Mouse (Mus musculus) erythroblast, adult 5-6 weeks (primary cell): Measurements from ENCODE around the gene Twf1. TPM values are rescaled to one million over a fixed set of nuclear protein-coding genes. Genes with fewer than 3 reads are reported as not detected.

Experiments used
- ATAC-seq: replicated peaks from 2 replicates; pipeline ENCODE4 v1.8.0; 2016; ENCODE audit warnings: moderate number of reproducible peaks, mild to moderate bottlenecking, moderate TSS enrichment, inconsistent platforms; ENCODE audit not compliant: poor library complexity, low FRiP score, severe bottlenecking
- total RNA-seq, 2 experiments: library from RNA; stranded (forward) in 1 of 2; stranded (reverse) in 1 of 2; fragments of 150-400 nt in 1 of 2; fragments of 200-764, 138-1000 nt in 1 of 2; gene quantifications; 2 replicates each; pipeline versions ENCODE4 v1.2.3 to v1.2.4; 2015 to 2017; ENCODE audit warnings: low replicate concordance in 2 of 2

Gene Twf1
- total RNA-seq (2015; ENCODE audit: low replicate concordance): 11.5 and 19.4 TPM in 2 replicates
- total RNA-seq (2017; ENCODE audit: low replicate concordance): 9.2 and 9.9 TPM in 2 replicates

- peak; percentile 100 for ATAC-seq
These were observed at the start of gene Twf1 for GRCm38 (mm10) chr15:94589219-94590075. TSS of gene Twf1 (minus strand) at chr15:94589889.

DNA sequence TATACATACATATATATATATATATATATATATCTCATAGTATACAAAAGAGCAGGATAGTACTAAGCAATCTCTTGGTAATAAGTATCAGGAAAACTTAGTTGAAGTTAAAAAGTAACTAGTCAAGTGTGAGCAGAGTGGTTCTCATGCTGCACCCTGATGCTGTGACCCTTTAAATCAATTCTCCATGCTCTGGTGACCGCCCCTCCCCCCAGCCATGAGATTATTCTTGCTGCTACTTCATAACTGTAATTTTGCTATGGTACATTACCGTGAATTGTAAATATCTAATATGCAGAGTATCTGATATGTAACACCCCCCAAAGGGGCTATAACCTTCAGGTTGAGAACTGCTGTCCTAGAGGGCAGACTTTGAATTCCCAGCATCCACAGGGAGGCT, 49.4 kb upstream of the Twf1 start:
- ATAC-seq: no peak

DNA sequence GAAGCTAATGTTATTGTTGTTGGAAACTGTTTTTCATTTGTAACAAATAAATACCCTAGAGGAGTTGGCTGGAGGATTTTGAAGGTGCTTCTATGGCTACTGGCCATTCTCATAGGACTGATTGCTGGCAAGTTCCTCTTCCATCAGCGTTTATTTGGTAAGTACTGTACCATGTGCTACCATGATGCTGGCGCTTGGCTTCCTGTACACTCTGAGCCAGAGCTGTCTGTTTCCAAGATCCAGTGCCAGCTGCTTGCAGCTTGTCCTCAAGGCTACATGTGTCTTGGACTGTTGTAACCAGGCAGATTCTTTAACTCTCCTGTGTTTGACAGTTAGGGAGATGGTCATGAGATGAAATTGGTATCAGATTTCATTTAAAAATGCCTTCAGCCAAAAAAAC, 48.5 kb upstream of the Twf1 start:
- no peak for ATAC-seq

DNA sequence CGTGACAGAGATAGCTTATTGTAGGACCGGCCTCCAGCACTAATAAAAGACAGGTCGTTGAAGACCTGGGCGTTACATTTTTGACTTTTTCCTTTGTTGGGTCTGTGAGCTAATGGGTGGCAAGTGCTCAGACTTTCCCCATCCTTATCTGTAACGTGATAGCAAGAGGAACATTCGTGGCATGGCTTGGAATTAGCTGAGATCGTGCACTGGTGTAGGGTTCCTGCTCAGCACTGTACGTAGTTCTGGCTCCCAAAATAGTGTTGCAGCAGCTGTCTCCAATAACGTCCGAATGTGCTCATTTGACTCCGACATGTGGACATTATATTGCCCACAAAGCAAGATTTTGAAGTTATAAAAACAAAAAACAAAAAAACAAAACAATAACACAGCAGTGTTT, 44.8 kb upstream of the Twf1 start:
- ATAC-seq: no peak

GRCm38 (mm10) chr15:94630553-94630952, 40.9 kb upstream of the Twf1 start:
- no peak for ATAC-seq

DNA sequence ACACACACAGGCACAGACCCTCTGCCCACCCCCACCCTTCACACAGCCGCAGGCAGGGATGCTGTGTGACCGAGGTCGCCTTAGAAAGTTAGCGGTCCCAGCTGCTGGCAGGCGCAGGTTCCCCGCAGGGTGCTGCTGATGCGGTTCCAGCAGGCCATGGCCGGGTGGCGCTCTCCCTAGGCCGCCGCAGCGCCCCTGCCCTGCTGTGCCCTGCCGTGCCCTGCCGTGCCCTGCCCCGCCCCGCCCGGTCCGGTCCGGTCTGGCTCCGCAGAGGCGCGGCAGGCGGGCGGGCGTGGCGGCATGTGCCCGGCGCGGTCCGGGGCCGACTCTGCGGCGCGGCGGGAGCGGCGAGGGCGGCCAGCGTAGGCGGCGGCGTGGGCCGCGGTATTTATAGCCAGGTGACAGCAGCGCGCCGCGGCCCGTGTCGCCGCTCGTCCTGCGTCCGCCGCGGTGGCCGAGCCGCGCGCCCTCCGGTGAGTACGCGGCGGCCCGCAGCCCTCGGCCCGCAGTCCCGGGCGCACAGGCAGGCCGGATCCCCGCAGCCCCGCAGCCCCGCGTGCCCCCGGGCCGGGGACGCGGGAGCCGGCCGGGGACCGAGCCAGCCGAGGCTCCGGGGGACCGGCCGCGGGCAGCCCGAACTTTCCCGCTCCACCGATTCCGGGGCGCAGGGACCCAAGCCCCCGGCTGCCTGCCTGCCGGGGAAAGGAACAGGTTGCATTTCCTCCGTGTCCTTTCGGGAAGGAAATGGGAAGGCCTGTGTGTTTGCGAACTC, 39.3 kb upstream of the Twf1 start, which contains the start of gene Tmem117:
Gene Tmem117 (plus strand): TSS at position 403 of the 772 bp plus-strand sequence.
- ATAC-seq: no peak

- no peak for ATAC-seq
These were observed 38.8 kb upstream of the Twf1 start for GRCm38 (mm10) chr15:94628463-94628829.

DNA sequence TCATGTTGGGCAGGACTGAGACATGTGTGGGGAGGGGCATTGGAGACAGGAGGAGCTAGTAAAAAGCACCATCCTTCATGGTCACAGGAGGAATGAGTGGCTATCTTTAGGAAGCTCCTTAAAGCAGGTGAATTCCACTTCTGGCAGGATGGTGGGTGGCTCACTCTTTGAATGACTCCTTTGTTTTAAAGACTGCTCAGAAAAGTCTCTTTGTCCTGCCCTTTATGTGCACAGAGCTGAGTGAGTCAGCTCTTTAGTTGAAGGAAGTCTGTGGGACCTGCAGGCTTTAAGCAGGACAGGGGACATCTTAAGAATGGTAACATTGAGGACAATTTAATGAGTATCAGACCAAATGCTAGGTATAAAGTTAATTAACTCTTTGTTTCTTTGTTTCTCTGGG, 31.2 kb upstream of the Twf1 start:
- ATAC-seq: no peak

DNA sequence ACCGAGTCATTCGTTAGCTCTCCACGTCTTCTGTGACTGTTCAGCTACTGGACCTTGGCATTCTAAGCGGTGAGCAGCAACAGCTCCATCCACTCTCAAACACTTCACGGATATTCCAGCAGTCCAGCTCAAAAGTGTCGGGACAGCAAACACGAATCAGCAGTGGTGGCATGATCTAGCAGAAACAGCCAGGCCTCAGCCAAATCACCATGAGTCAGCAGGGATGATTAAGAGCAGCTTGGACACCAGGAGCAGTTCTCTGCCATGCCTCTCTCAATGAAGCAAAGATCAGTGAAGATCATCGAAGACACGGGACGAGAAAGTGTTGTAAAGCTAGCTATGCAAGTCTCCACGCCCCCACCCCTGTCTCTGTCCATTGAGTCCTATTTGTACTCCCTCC, 26.3 kb upstream of the Twf1 start:
- no peak for ATAC-seq

DNA sequence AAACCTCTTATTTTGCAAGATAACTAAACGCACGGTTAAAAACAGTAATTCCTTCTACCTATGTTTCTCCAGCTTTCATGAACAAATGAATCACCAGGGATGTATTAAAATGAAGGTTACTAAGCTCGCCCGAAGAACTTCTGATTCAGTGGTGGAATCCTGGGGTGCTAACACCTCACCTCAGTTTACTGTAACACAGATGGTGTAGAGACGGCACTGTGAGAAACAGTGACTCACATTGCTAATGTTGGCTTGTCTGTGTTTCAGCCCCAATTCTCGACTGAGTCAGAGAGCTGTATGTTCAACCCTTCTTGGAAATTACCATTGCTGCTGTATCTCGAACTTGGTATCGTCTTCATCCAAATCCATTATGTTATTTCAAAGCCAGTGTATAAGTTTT, 18.1 kb upstream of the Twf1 start:
- no peak for ATAC-seq

- no peak for ATAC-seq
These were observed 12.8 kb upstream of the Twf1 start for GRCm38 (mm10) chr15:94602441-94602840.

- ATAC-seq: no peak
These were observed 11.7 kb upstream of the Twf1 start for GRCm38 (mm10) chr15:94601339-94601738.

GRCm38 (mm10) chr15:94600145-94600707, 10.5 kb upstream of the Twf1 start:
- no peak for ATAC-seq

DNA sequence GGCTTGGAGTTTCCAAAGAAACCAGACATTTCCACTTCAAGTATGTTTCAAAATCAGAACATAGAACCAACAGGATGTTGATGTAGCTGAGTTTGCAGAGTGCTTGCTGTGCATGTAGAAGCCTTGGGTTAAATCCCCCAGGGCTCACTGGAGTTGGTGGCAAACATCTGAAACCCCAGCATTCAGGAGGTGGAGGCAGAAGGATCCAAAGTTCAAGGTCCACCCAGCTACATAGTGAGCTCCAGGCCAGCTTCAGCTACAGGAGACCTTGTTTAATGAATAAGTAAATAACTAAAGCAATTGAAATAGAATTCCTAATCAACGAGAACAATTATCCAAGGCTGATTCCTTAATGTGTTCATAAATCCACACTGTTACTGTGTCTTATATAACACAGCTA, 3.9 kb upstream of the Twf1 start:
- no peak for ATAC-seq

DNA sequence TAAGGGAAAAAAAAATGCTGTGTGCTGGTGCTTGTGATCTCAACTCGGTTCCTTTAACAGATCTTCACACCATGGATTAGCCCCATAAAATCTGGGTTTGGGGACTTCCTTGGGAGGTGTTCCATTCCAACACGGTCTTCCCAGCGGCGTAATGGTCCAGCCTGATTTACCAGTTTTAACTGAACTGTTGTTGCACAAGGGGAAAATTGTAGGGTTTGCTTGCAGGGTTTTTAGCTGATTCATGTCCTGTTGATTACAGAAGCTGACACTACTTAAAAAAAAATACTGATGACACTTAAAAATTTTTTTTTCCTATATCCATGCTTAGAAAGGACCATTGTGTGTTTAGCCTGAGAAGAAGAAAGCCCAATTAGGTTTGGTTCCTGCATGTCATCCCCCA, 1.7 kb upstream of the Twf1 start:
- ATAC-seq: no peak

DNA sequence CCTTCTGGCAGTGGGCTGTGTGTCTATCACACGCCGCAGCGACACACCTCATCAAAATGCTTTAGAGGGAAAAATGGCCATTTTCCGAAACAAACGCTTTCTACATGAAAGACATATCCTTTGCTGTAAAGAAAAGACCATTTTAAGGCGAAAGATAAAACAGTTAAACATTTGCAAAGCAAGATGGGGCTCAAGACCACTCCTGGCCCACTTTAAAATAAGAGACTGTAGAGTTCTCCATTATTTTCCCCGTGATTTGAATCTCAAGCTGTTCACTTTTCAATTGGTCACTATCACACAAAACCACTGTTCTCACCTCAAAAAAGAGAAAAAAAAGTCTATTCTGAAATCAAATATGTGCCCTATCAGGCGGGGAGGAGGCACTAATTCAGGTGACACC, 394 bp upstream of the Twf1 start:
- no peak for ATAC-seq

DNA sequence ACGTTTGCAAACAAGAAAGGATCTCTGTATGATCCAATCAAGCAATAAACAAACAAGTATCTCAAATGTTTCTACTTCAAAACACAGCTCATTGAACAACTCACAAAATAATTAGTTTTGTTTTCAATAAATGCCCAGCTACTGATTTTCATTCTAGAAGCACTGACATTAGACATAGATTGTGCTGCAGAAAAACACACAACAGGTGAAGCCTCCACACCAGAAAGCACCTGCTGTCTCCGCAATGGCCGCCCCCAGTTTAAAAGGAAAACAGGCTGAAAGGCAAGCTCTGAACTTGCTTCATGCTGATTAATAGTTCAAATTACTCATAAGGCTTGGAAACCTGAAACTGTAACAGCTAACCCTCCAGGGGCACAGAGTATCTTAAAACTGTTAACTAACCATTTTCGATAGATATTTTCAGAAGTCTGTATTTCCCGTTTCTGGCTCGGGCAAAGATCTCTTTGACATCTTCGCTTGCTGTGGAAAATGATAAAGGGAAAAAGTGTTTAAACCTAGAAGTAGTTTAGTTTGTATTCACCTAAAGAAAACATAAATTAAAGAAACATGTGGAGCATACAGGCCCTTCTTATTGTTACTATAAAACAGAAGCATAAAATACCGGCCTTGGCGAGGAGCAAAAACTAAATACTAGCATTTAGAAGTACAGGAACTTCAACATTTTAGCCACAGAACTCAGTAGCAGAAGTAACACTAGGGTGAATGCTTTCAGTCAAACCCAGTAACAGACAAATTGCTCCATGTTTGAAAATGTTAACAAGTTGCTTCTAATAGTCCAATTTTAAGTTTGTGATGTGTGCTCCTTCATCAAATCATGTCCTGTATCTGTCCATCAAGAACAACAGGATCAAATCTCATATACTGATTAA, 1.6 kb downstream of the Twf1 start:
- no peak for ATAC-seq

GRCm38 (mm10) chr15:94584738-94585137, 5.0 kb downstream of the Twf1 start:
- no peak for ATAC-seq

DNA sequence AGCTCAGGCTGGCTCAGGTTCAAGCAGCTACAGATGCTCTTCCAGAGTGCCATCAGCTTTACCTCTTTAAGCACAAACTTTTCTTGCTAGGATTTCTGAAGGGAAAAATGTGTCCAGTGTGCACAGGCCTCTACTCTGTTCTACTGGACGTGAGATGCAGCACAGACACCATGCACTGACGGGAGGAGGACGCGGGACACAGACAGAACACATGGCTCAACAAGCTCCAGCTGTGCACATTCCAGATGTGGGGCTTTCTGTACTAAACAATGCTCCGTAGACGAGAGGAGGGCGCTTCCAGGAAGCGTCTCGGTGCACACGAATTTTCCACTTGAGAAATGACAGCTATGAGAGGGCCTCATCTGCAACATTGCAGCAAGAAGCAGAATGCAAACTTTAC, 6.5 kb downstream of the Twf1 start:
- ATAC-seq: no peak
